ENCODE assay signal across 13 mouse cellular contexts in the genomic region with DNA sequence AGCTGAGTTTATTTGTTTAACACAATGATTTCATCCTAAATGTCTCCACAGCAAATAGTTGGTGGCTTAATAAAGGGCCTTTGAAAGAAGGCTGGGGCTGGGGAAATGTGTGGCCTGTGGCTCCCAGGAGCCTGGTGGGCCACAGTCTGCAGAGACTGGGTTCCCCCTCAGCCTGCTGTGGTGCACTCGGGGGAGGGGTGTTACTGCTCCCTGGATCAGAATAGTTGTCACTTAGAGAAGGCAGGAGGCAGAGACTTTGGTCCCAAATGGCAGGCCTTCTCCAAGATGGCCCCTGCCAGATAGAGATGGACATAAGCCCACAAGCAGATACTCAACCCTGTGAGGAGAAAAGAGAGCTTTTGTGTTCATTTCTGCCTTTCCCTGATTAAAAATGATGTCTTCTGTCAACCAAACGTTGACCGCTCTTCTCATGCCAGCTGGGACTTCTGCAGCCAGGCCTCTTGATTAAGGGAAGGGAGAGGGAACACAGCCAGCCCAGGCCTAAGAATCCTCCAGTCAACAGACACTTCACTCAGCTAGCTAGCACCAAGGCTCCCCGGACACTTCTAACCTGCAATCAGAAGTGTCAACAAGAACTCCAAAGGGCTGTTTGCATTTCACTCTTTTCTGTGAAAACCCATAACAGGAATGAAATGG. TPM values are rescaled to one million over a fixed set of nuclear protein-coding genes. Genes with fewer than 3 reads are reported as not detected.
A peak's percentile ranks its signal among the peaks of the same experiment; 100 is the strongest.
DNase-seq lines count a peak whose midpoint lies in the region; ATAC-seq and TF ChIP-seq lines count a peak whose summit lies in the region.
"Had no signal": no experiment of that assay in that cellular context is flagged by ENCODE, and none has a peak within 500 bp of the region (broad histone marks: within the 10 kb centered on the region; RNA-seq: fewer than 3 reads in every experiment).

No protein-coding gene starts in this region.

- no peak for TF ChIP-seq POLR2A in limb, embryonic 14.5 days (IDR thresholded peaks at IDR 0.05; ENCODE audit: borderline replicate concordance, extremely low read depth, insufficient read depth, insufficient read length)

- H3K27me3 ChIP-seq in hindbrain, embryonic 13.5 days: peaks cover 4% of the 10 kb centered on the region; the same call in 1 of the 2 replicates
- no peaks in the 10 kb centered on the region for H3K27me3 ChIP-seq in hindbrain, embryonic 11.5 days (ENCODE audit: control insufficient read depth, insufficient read depth, low read length)
- H3K27me3 ChIP-seq in midbrain, embryonic 11.5 days (ENCODE audit: control insufficient read depth, insufficient read depth, low read length): no peaks in the 10 kb centered on the region
- peaks cover 4% of the 10 kb centered on the region; the same call in 1 of the 2 replicates for H3K27me3 ChIP-seq in midbrain, embryonic 13.5 days
- no peaks in the 10 kb centered on the region for H3K27me3 ChIP-seq in embryonic facial prominence, embryonic 12.5 days
- no peaks in the 10 kb centered on the region; the same call in 1 of the 2 replicates for H3K27me3 ChIP-seq in limb, embryonic 14.5 days (ENCODE audit: control insufficient read depth, insufficient read depth, low read length)
- peaks cover 8% of the 10 kb centered on the region; the same call in 1 of the 2 replicates for H3K27me3 ChIP-seq in liver, embryonic 12.5 days (replicated peaks)
- H3K27me3 ChIP-seq: CH12.LX had no signal

- no peaks in the 10 kb centered on the region for H3K36me3 ChIP-seq in hindbrain, embryonic 13.5 days
- H3K36me3 ChIP-seq in hindbrain, embryonic 11.5 days (ENCODE audit: control insufficient read depth, insufficient read depth, low read length): no peaks in the 10 kb centered on the region
- no peaks in the 10 kb centered on the region for H3K36me3 ChIP-seq in midbrain, embryonic 11.5 days (ENCODE audit: control insufficient read depth, insufficient read depth, low read length)
- H3K36me3 ChIP-seq in midbrain, embryonic 13.5 days: no peaks in the 10 kb centered on the region
- no peaks in the 10 kb centered on the region for H3K36me3 ChIP-seq in embryonic facial prominence, embryonic 12.5 days
- H3K36me3 ChIP-seq in limb, embryonic 14.5 days (ENCODE audit: control insufficient read depth, insufficient read depth, low read length): no peaks in the 10 kb centered on the region
- H3K36me3 ChIP-seq in liver, embryonic 12.5 days: no peaks in the 10 kb centered on the region

- peak overlapping the region; percentile 36 for H3K27ac ChIP-seq in hindbrain, embryonic 13.5 days
- no peak overlapping the region for H3K27ac ChIP-seq in hindbrain, embryonic 11.5 days (ENCODE audit: low read depth, low read length)
- H3K27ac ChIP-seq in midbrain, embryonic 11.5 days (ENCODE audit: low read depth, low read length): no peak overlapping the region
- no peak overlapping the region for H3K27ac ChIP-seq in midbrain, embryonic 13.5 days
- peak overlapping the region; percentile 73 for H3K27ac ChIP-seq in embryonic facial prominence, embryonic 12.5 days
- 0 out of 2 replicates have a peak overlapping the region, but pooled peaks have one; percentile 10 for H3K27ac ChIP-seq in limb, embryonic 14.5 days (replicated peaks; ENCODE audit: low read depth, low read length)
- H3K27ac ChIP-seq in liver, embryonic 12.5 days: no peak overlapping the region

- 75% methylated on average over 4 of the region's 4 CpGs for WGBS in hindbrain, embryonic 13.5 days
- 69% methylated on average over 4 of the region's 4 CpGs for WGBS in hindbrain, embryonic 11.5 days
- 65% methylated on average over 4 of the region's 4 CpGs for WGBS in midbrain, embryonic 11.5 days
- 67% methylated on average over 4 of the region's 4 CpGs for WGBS in midbrain, embryonic 13.5 days
- 59% methylated on average over 4 of the region's 4 CpGs for WGBS in embryonic facial prominence, embryonic 12.5 days
- WGBS in limb, embryonic 14.5 days: 63% methylated on average over 4 of the region's 4 CpGs
- 65% methylated on average over 4 of the region's 4 CpGs for WGBS in liver, embryonic 12.5 days (ENCODE audit: insufficient replicate concordance)

- ATAC-seq in hindbrain, embryonic 13.5 days (ENCODE audit: low FRiP score): no peak
- ATAC-seq in hindbrain, embryonic 11.5 days (ENCODE audit: low FRiP score): no peak
- peak; percentile 55; the same call in 1 of the 2 replicates for ATAC-seq in midbrain, embryonic 11.5 days (ENCODE audit: low FRiP score)
- ATAC-seq in midbrain, embryonic 13.5 days: no peak
- ATAC-seq in embryonic facial prominence, embryonic 12.5 days (ENCODE audit: insufficient number of reproducible peaks, insufficient read depth, low FRiP score, low TSS enrichment): no peak
- no peak for ATAC-seq in limb, embryonic 14.5 days (ENCODE audit: low FRiP score, low read depth)
- no peak for ATAC-seq in liver, embryonic 12.5 days
- ATAC-seq: intestine, embryonic 16.5 days had no signal

- H3K9ac ChIP-seq in hindbrain, embryonic 13.5 days: no peak overlapping the region
- H3K9ac ChIP-seq in hindbrain, embryonic 11.5 days (ENCODE audit: low read depth, low read length): no peak overlapping the region
- H3K9ac ChIP-seq in midbrain, embryonic 11.5 days (ENCODE audit: low read length): no peak overlapping the region
- H3K9ac ChIP-seq in midbrain, embryonic 13.5 days (replicated peaks): no peak overlapping the region
- H3K9ac ChIP-seq in embryonic facial prominence, embryonic 12.5 days: no peak overlapping the region
- H3K9ac ChIP-seq in limb, embryonic 14.5 days (ENCODE audit: low read depth, low read length, severe bottlenecking): no peak overlapping the region
- no peak overlapping the region for H3K9ac ChIP-seq in liver, embryonic 12.5 days

- H3K9me3 ChIP-seq in hindbrain, embryonic 13.5 days: no peaks in the 10 kb centered on the region
- no peaks in the 10 kb centered on the region for H3K9me3 ChIP-seq in hindbrain, embryonic 11.5 days (ENCODE audit: control insufficient read depth, low read length)
- H3K9me3 ChIP-seq in midbrain, embryonic 11.5 days (ENCODE audit: control insufficient read depth, low read length): no peaks in the 10 kb centered on the region
- H3K9me3 ChIP-seq in midbrain, embryonic 13.5 days: no peaks in the 10 kb centered on the region
- no peaks in the 10 kb centered on the region for H3K9me3 ChIP-seq in embryonic facial prominence, embryonic 12.5 days
- no peaks in the 10 kb centered on the region for H3K9me3 ChIP-seq in limb, embryonic 14.5 days (ENCODE audit: control insufficient read depth, low read length)
- no peaks in the 10 kb centered on the region for H3K9me3 ChIP-seq in liver, embryonic 12.5 days (replicated peaks)

- no peak overlapping the region for H3K4me2 ChIP-seq in hindbrain, embryonic 13.5 days
- no peak overlapping the region for H3K4me2 ChIP-seq in hindbrain, embryonic 11.5 days (replicated peaks; ENCODE audit: low read depth, low read length)
- H3K4me2 ChIP-seq in midbrain, embryonic 11.5 days: no peak overlapping the region
- no peak overlapping the region for H3K4me2 ChIP-seq in midbrain, embryonic 13.5 days (replicated peaks)
- H3K4me2 ChIP-seq in embryonic facial prominence, embryonic 12.5 days (replicated peaks): no peak overlapping the region
- no peak overlapping the region for H3K4me2 ChIP-seq in limb, embryonic 14.5 days (replicated peaks; ENCODE audit: low read depth, low read length, severe bottlenecking)
- H3K4me2 ChIP-seq in liver, embryonic 12.5 days: no peak overlapping the region

- DNase-seq in hindbrain, embryonic 11.5 days (ENCODE audit: low spot score): no peak
- no peak for DNase-seq in midbrain, embryonic 11.5 days (ENCODE audit: low spot score, missing footprints)
- no peak for DNase-seq in limb, embryonic 14.5 days (ENCODE audit: low spot score)
- no peak for DNase-seq in thymus, adult 18-20 months
- DNase-seq: adrenal gland, postnatal 36 days; right cerebral cortex, postnatal 14 days had no signal

- H3K4me3 ChIP-seq in hindbrain, embryonic 13.5 days: no peak overlapping the region
- no peak overlapping the region for H3K4me3 ChIP-seq in hindbrain, embryonic 11.5 days (ENCODE audit: low read depth, low read length)
- H3K4me3 ChIP-seq in midbrain, embryonic 11.5 days (ENCODE audit: low read depth, low read length): no peak overlapping the region
- no peak overlapping the region for H3K4me3 ChIP-seq in midbrain, embryonic 13.5 days (replicated peaks)
- no peak overlapping the region for H3K4me3 ChIP-seq in embryonic facial prominence, embryonic 12.5 days
- H3K4me3 ChIP-seq in limb, embryonic 14.5 days (replicated peaks; ENCODE audit: low read length): no peak overlapping the region
- no peak overlapping the region for H3K4me3 ChIP-seq in liver, embryonic 12.5 days
- H3K4me3 ChIP-seq: myocyte had no signal

- peaks cover 12% of the 10 kb centered on the region for H3K4me1 ChIP-seq in hindbrain, embryonic 13.5 days (replicated peaks)
- no peaks in the 10 kb centered on the region for H3K4me1 ChIP-seq in hindbrain, embryonic 11.5 days (replicated peaks; ENCODE audit: control insufficient read depth, insufficient read depth, low read length)
- H3K4me1 ChIP-seq in midbrain, embryonic 11.5 days (ENCODE audit: control insufficient read depth, insufficient read depth, low read length): no peaks in the 10 kb centered on the region
- H3K4me1 ChIP-seq in midbrain, embryonic 13.5 days (replicated peaks): peaks cover 11% of the 10 kb centered on the region
- peaks cover 20% of the 10 kb centered on the region; the same call in 1 of the 2 replicates for H3K4me1 ChIP-seq in embryonic facial prominence, embryonic 12.5 days
- H3K4me1 ChIP-seq in limb, embryonic 14.5 days (ENCODE audit: control insufficient read depth, insufficient read depth, low read length): peaks cover 8% of the 10 kb centered on the region
- H3K4me1 ChIP-seq in liver, embryonic 12.5 days: no peaks in the 10 kb centered on the region

RNA-seq across cellular contexts. Expression of a gene that starts 14.8 kb away (rescaled TPM):
- polyA plus RNA-seq in hindbrain, embryonic 13.5 days (2015; fragmentation: Nextera tagmentation; extraction: Ambion mirVana): 0.99 and 1.1 TPM in 2 replicates
- 0.78 and 0.94 TPM in 2 replicates for polyA plus RNA-seq in hindbrain, embryonic 11.5 days (2014; fragmentation: Nextera tagmentation; extraction: Ambion mirVana)
- polyA plus RNA-seq in midbrain, embryonic 11.5 days (2014; fragmentation: Nextera tagmentation; extraction: Ambion mirVana): 0.88 and 1.0 TPM in 2 replicates
- polyA plus RNA-seq in midbrain, embryonic 13.5 days (2015; fragmentation: Nextera tagmentation; extraction: Ambion mirVana): 0.51 and 2.4 TPM in 2 replicates
- polyA plus RNA-seq in embryonic facial prominence, embryonic 12.5 days (2016; fragmentation: Nextera tagmentation; extraction: Ambion mirVana): 0.76 and 1.2 TPM in 2 replicates
- 1.3 and 1.6 TPM in 2 replicates for polyA plus RNA-seq in limb, embryonic 14.5 days (2012; rRNA removed)
- polyA plus RNA-seq in limb, embryonic 14.5 days (2014; fragmentation: Nextera tagmentation; extraction: Ambion mirVana): 0.84 and 2.3 TPM in 2 replicates
- polyA plus RNA-seq in liver, embryonic 12.5 days (2016; fragmentation: Nextera tagmentation; extraction: Ambion mirVana): 0.63 and 0.98 TPM in 2 replicates

Comparison
In these comparisons a context has a peak if more than half of its experiments do, and no peak if none do; other contexts are left out.
1. H3K27ac ChIP-seq: peak in hindbrain, embryonic 13.5 days (single experiment), embryonic facial prominence, embryonic 12.5 days (single experiment) and limb, embryonic 14.5 days (single experiment); none in hindbrain, embryonic 11.5 days (single experiment), midbrain, embryonic 11.5 days (single experiment), midbrain, embryonic 13.5 days (single experiment) and liver, embryonic 12.5 days (single experiment).